Mouse (Mus musculus) liver, embryonic 18 days (tissue): ENCODE data around the gene Atp5s. TPM values are rescaled to one million over a fixed set of nuclear protein-coding genes. Genes with fewer than 3 reads are reported as not detected.

ENCODE experiments used
- polyA plus RNA-seq: library from polyadenylated mRNA; depleted of rRNA; stranded (reverse); fragments of >200 nt; gene quantifications from 2 replicates; pipeline ENCODE4 v1.2.3, GENCODE M21; 2012; rRNA removed

Atp5s gene
- polyA plus RNA-seq = 11.6 and 12.2 TPM in 2 replicates

DNA sequence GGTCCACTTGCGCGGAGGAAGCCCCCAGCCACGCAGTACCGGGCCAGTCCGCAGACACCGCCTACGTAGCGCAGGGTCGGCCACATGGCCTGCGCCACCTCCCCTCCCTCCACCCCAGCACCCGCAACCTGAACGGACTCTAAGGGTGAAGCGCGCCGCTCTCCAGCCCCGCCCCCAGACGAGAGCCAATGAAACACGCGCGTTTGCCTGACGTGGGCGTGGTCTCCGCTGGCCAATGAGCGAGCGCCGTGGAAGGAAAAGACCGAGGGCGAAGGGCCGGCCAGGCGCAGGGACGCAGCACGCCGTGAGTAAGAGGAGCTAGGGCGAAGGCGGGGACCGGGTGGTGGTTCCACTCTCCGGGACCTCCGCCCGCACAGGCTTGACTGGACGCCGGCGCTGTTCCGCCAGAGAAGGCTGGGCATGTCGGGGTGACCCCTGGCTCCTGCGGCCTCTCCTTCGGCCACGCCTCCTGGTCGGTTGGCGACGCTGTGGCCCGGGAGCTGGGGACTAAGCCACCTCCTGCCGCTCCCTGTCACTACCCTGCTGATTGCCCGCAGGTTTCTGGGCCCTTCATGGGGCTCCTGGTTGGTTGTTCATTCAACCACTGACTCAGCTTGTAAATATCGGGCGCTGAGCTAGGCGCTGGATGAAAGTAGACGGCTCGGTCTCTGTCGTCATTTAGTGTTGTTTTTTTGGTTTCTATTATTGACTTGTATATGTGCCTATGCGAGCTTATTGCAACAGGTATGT, at the start of gene Atp5s, which contains the start of gene L2hgdh:
TSS of gene Atp5s (plus strand) at position 240 of the 750 bp plus-strand sequence.
TSS of gene L2hgdh (minus strand) at position 163 of the 750 bp plus-strand sequence.

DNA sequence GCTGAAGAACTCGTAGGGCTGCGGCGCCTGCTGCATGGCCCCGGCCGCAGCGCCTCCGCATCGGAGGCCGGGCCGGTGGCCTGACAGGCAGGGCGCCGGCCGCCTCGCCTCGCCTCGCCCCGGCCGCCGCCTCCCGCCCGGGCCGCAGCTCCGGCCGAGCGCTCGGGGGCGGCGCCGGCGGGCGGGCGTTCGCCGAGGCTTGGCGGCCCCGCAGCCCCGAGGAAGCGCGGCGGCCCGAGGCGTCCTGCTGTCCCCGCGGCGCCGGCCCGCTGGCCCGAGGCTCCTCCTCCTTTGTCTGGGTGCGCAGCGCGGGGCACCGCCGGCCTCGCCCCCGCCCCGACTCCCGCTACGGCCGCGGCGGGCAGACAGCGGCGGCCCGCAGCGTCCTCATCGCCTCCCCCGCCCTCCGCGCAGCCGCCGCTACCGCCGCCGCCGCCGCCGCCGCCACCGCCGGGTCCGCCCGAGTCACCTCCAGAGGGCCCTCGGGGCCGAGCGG, 43.1 kb upstream of the Atp5s start, which contains the start of gene Sos2:
TSS of gene Sos2 (minus strand) at position 287 of the 496 bp plus-strand sequence.

DNA sequence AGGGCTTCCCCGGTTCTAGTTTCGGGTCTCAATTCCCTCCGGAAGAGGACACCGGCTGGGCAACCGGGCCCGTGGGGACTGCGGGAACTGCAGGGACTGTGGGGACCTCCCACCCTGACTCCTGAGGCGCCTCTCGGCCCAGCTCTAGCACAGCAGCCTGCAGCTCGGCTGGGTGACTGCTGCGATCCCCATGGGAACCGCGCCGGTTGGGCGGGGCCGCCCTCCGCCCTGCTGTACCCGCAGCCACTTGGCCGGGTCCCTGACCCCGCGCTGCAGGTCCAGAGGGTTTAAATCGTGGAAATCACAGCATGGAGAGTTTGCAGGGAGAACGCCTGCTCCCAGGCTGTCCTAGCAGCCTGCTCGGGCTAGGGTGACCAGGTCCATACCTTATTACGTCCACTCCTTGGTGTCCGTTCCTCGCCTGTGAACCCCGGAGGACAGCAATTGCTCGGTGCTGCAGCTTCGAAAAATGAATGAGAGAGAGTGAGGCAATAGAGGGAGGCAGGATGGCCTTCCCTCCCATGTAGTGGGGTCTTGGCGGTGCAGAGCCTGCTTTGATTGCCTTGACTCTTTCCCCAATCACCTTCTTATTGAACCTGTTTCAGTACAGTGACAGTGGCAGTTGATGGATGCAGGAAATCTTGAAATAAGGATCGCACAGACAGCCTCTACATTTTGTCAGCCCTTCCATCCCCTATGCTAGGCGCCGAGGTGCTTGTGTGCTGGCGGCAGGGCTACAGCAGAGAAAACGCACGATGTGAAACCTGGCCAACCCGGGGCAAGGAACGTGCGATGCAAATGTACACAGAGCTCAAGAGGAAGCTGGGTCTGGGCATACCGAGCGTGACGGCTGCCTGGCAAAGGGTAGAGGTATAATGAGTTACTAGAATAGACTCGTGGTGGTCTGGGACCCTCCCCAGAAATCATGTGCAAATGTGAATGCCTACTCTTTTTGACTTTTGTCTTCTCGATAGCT, 66.1 kb downstream of the Atp5s start, which contains the start of gene Cdkl1:
TSS of gene Cdkl1 (minus strand) at position 738 of the 976 bp plus-strand sequence.

Other genes starting within 250 kb of the Atp5s start
- gene Vcpkmt, start 141.9 kb upstream of the Atp5s start, polyA plus RNA-seq = 5.5 and 6.4 TPM in 2 replicates
- gene Sos2, start 43.1 kb upstream of the Atp5s start, polyA plus RNA-seq = 7.9 and 11.4 TPM in 2 replicates
- gene L2hgdh, start 77 bp upstream of the Atp5s start, polyA plus RNA-seq = 9.9 and 11.0 TPM in 2 replicates
- gene Cdkl1, start 66.3 kb downstream of the Atp5s start, polyA plus RNA-seq = 0.44 and 0.54 TPM in 2 replicates
- 1.1 and 1.4 TPM in 2 replicates for gene Atl1, start 167.7 kb downstream of the Atp5s start, polyA plus RNA-seq
- gene Map4k5, start 168.2 kb downstream of the Atp5s start, polyA plus RNA-seq = 10.1 and 11.2 TPM in 2 replicates